Mouse (Mus musculus) MEL (cell line): ENCODE measurements around the gene Adgrg6.

ENCODE experiments used
- CTCF ChIP-seq, 3 experiments: IDR thresholded peaks in 2 of 3; conservative IDR thresholded peaks in 1 of 3; 2 replicates each; pipeline ENCODE4 v1.5.1; 2011 to 2012; ENCODE audit warnings: low read length in 3 of 3, low read depth in 2 of 3, mild to moderate bottlenecking in 2 of 3, improper control_type of control experiment in 1 of 3, inconsistent platforms in 1 of 3, mixed read lengths in 1 of 3, moderate library complexity in 1 of 3; ENCODE audit not compliant: control insufficient read depth in 1 of 3, insufficient read depth in 1 of 3, poor library complexity in 1 of 3, severe bottlenecking in 1 of 3
- MAZ ChIP-seq: IDR thresholded peaks from 2 replicates; pipeline ENCODE4 v1.6.1; 2012; ENCODE audit warnings: low read depth, mild to moderate bottlenecking, inconsistent platforms, low read length, improper control_type of control experiment
- MYC ChIP-seq: IDR thresholded peaks from 2 replicates; pipeline ENCODE4 v1.6.1; 2011; ENCODE audit warnings: low read depth, mild to moderate bottlenecking, low read length, improper control_type of control experiment, moderate library complexity
- NRF1 ChIP-seq: IDR thresholded peaks from 2 replicates; pipeline ENCODE4 v1.6.1; 2014; ENCODE audit warnings: low read depth, mild to moderate bottlenecking, inconsistent platforms, low read length, improper control_type of control experiment, moderate library complexity; ENCODE audit not compliant: poor library complexity, insufficient read depth, severe bottlenecking
- POLR2A ChIP-seq, 2 experiments: IDR thresholded peaks; 2 replicates each; pipeline ENCODE4 v1.6.1; 2011 to 2012; ENCODE audit warnings: low read length in 2 of 2, mild to moderate bottlenecking in 2 of 2, control low read depth in 1 of 2, improper control_type of control experiment in 1 of 2, low read depth in 1 of 2, moderate library complexity in 1 of 2; ENCODE audit not compliant: control insufficient read depth in 1 of 2, insufficient read depth in 1 of 2, poor library complexity in 1 of 2
- POLR2AphosphoS2 ChIP-seq: IDR thresholded peaks from 2 replicates; pipeline ENCODE4 v1.6.1; 2011; ENCODE audit warnings: low read length, improper control_type of control experiment
- RCOR1 ChIP-seq: IDR thresholded peaks from 2 replicates; pipeline ENCODE4 v1.6.1; 2012; ENCODE audit warnings: low read depth, mild to moderate bottlenecking, inconsistent platforms, low read length, improper control_type of control experiment
- SIN3A ChIP-seq: IDR thresholded peaks from 2 replicates; pipeline ENCODE4 v1.6.1; 2012; ENCODE audit warnings: low read length, improper control_type of control experiment, inconsistent platforms
- TBP ChIP-seq: IDR thresholded peaks from 2 replicates; pipeline ENCODE4 v1.8.0; 2011; ENCODE audit warnings: low read depth, low read length, improper control_type of control experiment
- TCF12 ChIP-seq: IDR thresholded peaks from 2 replicates; pipeline ENCODE4 v1.6.1; 2014; ENCODE audit warnings: low read depth, mild to moderate bottlenecking, inconsistent platforms, low read length, improper control_type of control experiment, moderate library complexity
- UBTF ChIP-seq: IDR thresholded peaks from 2 replicates; pipeline ENCODE4 v1.6.1; 2012; ENCODE audit warnings: low read depth, mild to moderate bottlenecking, inconsistent platforms, low read length, improper control_type of control experiment, moderate library complexity, borderline replicate concordance; ENCODE audit not compliant: insufficient read depth
- ZC3H11A ChIP-seq: IDR thresholded peaks from 2 replicates; pipeline ENCODE4 v1.6.1; 2012; ENCODE audit warnings: low read depth, mild to moderate bottlenecking, inconsistent platforms, low read length, improper control_type of control experiment

DNA sequence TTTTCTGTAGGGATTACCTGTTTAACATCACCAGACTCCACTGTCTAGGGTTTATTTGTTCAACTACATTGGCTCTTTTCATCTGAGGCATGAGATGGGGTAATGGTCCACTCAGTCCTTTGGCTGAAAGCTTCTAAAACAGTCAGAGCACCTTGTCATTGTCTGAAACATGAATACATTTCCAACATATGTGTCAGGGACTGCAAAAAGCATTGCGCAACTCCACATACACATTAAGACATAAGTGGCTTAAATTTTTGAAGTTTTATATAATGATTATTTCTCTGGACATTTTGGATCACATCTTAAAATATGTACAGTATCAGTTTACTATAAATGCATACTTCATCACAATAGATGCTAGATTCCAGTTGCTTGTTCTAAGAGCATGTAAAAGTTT, 14.8 kb downstream of the Adgrg6 start:
- TF ChIP-seq POLR2AphosphoS2 = no peak
- TF ChIP-seq CTCF (IDR thresholded peaks at IDR 0.05 in 2 of 3, conservative IDR thresholded peaks at IDR 0.05 in 1 of 3; ENCODE audit: control insufficient read depth in 1 of 3, insufficient read depth in 1 of 3, low read depth in 2 of 3, low read length in 3 of 3, poor library complexity in 1 of 3, severe bottlenecking in 1 of 3) = no peak
- no peak for TF ChIP-seq SIN3A
- no peak for TF ChIP-seq RCOR1
- TF ChIP-seq TBP = no peak
- TF ChIP-seq MAZ = no peak
- no peak for TF ChIP-seq NRF1
- no peak for TF ChIP-seq TCF12
- TF ChIP-seq UBTF = no peak
- no peak for TF ChIP-seq ZC3H11A
- TF ChIP-seq MYC = no peak
- no peak for TF ChIP-seq POLR2A (IDR thresholded peaks at IDR 0.05; ENCODE audit: control insufficient read depth in 1 of 2, insufficient read depth in 1 of 2, low read depth in 1 of 2, low read length in 2 of 2, poor library complexity in 1 of 2)
